Mouse (Mus musculus): Measurements from ENCODE around the gene Ints3.

GRCm38 (mm10) chr3:90466311-90466766 is 32.9 kb upstream of the Ints3 start:
- TF ChIP-seq CTCF (conservative IDR thresholded peaks at IDR 0.05; ENCODE audit: insufficient read depth, insufficient read length, low read depth, low read length) (peak; percentile 94), POLR2A (IDR thresholded peaks at IDR 0.05; ENCODE audit: low read depth, low read length) (no peak)

Data from kidney, adult 2 months (tissue).